Mouse (Mus musculus) common myeloid progenitor, adult 5-6 weeks (primary cell): ENCODE results near the gene Acvr2b. TPM values are rescaled to one million over a fixed set of nuclear protein-coding genes. Genes with fewer than 3 reads are reported as not detected.

Experiments used
- ATAC-seq: replicated peaks from 2 replicates; pipeline ENCODE4 v1.8.0; 2016; ENCODE audit warnings: low read depth, mild to moderate bottlenecking, moderate TSS enrichment, inconsistent platforms; ENCODE audit not compliant: poor library complexity, severe bottlenecking
- total RNA-seq: library from RNA; stranded (forward); fragments of 200-1000, 187-1606 nt; gene quantifications from 2 replicates; pipeline ENCODE4 v1.2.3, GENCODE M21; 2017

Gene Acvr2b
- total RNA-seq, 1 experiment from 2014 or later: 1.3 TPM

- ATAC-seq: 0 out of 2 replicates have a peak, but pooled peaks have one; percentile 21
Measured at GRCm38 (mm10) chr9:119469691-119470353, 67.9 kb downstream of the Acvr2b start.

GRCm38 (mm10) chr9:119472412-119472918 lies 70.5 kb downstream of the Acvr2b start:
- ATAC-seq: no peak

GRCm38 (mm10) chr9:119473011-119473410 lies 71.1 kb downstream of the Acvr2b start:
- ATAC-seq: no peak

- no peak for ATAC-seq
Measured at GRCm38 (mm10) chr9:119473608-119474164, 71.8 kb downstream of the Acvr2b start.

GRCm38 (mm10) chr9:119474717-119475611 lies 73.0 kb downstream of the Acvr2b start:
- no peak for ATAC-seq

- ATAC-seq: no peak
Measured at GRCm38 (mm10) chr9:119477754-119478153, 75.8 kb downstream of the Acvr2b start.

GRCm38 (mm10) chr9:119478345-119478744 lies 76.4 kb downstream of the Acvr2b start:
- ATAC-seq: no peak

GRCm38 (mm10) chr9:119479297-119479696 lies 77.4 kb downstream of the Acvr2b start:
- ATAC-seq: no peak

GRCm38 (mm10) chr9:119481612-119482011 lies 79.7 kb downstream of the Acvr2b start:
- no peak for ATAC-seq

- ATAC-seq: peak; percentile 25; the same call in 1 of the 2 replicates
Measured at GRCm38 (mm10) chr9:119483554-119484353, 81.8 kb downstream of the Acvr2b start.

- ATAC-seq: no peak
Measured at GRCm38 (mm10) chr9:119484420-119484819, 82.5 kb downstream of the Acvr2b start.

Other genes starting within 250 kb of the Acvr2b start
- gene Acaa1b, start 245.0 kb upstream of the Acvr2b start, total RNA-seq: not detected in 2 replicates
- not detected in 2 replicates for gene Gm47289, start 243.0 kb upstream of the Acvr2b start, total RNA-seq
- gene Slc22a13, start 193.0 kb upstream of the Acvr2b start, total RNA-seq: not detected in 2 replicates
- gene Oxsr1, start 79.7 kb upstream of the Acvr2b start, total RNA-seq: 35.4 and 35.5 TPM in 2 replicates
- 20.1 and 23.1 TPM in 2 replicates for gene Acaa1a, start 62.4 kb upstream of the Acvr2b start, total RNA-seq
- 13.9 and 18.7 TPM in 2 replicates for gene Myd88, start 60.7 kb upstream of the Acvr2b start, total RNA-seq
- gene Xylb, start 44.7 kb upstream of the Acvr2b start, total RNA-seq: 5.3 TPM in 2 replicates
- gene Slc22a14, start 36.6 kb upstream of the Acvr2b start, total RNA-seq: not detected in 2 replicates
- 5.7 and 6.9 TPM in 2 replicates for gene Exog, start 42.8 kb downstream of the Acvr2b start, total RNA-seq
- not detected in 2 replicates for gene Scn5a, start 176.9 kb downstream of the Acvr2b start, total RNA-seq